Mouse (Mus musculus): ENCODE data around the gene St7.
A peak's percentile ranks its signal among the peaks of the same experiment; 100 is the strongest.

The St7 gene

GRCm38 (mm10) chr6:17876670-17877179 is 184.0 kb downstream of the St7 start:
- H3K27me3 ChIP-seq (ENCODE audit: insufficient read depth, low read length): no peaks in the 10 kb centered on the region
- H3K36me3 ChIP-seq (ENCODE audit: insufficient read depth, low read length): no peaks in the 10 kb centered on the region
- no peak overlapping the region for H3K4me3 ChIP-seq (replicated peaks; ENCODE audit: low read length)
- no peaks in the 10 kb centered on the region for H3K9me3 ChIP-seq (ENCODE audit: low read length)
- H3K4me1 ChIP-seq (replicated peaks; ENCODE audit: low read depth, low read length): no peaks in the 10 kb centered on the region
- no peak for TF ChIP-seq CTCF (conservative IDR thresholded peaks at IDR 0.05; ENCODE audit: low read length)
- no peak for TF ChIP-seq NANOG (IDR thresholded peaks at IDR 0.05; ENCODE audit: borderline replicate concordance, low read length)
- no peak for TF ChIP-seq POU5F1 (IDR thresholded peaks at IDR 0.05; ENCODE audit: borderline replicate concordance, low read length)

DNA sequence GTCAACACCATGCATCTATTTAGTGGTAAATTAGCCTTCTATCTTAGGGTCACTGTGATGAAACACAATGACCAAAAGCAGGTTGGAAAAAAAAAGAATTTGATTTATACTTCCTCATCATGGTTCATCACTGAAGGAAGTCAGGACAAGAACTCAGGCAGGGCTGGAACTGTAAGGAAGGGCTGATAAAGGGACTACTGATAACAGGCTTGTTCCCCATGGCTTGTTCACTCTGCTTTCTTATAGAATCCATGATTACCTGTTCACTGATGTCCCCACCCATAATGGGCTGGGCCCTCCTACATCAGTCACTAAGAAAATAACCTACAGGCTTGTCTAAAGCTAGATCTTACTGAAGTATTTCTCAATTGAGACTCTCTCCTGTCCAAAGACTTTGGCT is 190.2 kb downstream of the St7 start:
- no peaks in the 10 kb centered on the region for H3K27me3 ChIP-seq (ENCODE audit: insufficient read depth, low read length)
- H3K36me3 ChIP-seq (ENCODE audit: insufficient read depth, low read length): no peaks in the 10 kb centered on the region
- no peaks in the 10 kb centered on the region for H3K9me3 ChIP-seq (ENCODE audit: low read length)
- TF ChIP-seq NANOG (IDR thresholded peaks at IDR 0.05; ENCODE audit: borderline replicate concordance, low read length): no peak
- TF ChIP-seq CTCF (conservative IDR thresholded peaks at IDR 0.05; ENCODE audit: low read length): no peak
- no peak for TF ChIP-seq POU5F1 (IDR thresholded peaks at IDR 0.05; ENCODE audit: borderline replicate concordance, low read length)
- no peaks in the 10 kb centered on the region for H3K4me1 ChIP-seq (replicated peaks; ENCODE audit: low read depth, low read length)
- no peak overlapping the region for H3K4me3 ChIP-seq (replicated peaks; ENCODE audit: low read length)

DNA sequence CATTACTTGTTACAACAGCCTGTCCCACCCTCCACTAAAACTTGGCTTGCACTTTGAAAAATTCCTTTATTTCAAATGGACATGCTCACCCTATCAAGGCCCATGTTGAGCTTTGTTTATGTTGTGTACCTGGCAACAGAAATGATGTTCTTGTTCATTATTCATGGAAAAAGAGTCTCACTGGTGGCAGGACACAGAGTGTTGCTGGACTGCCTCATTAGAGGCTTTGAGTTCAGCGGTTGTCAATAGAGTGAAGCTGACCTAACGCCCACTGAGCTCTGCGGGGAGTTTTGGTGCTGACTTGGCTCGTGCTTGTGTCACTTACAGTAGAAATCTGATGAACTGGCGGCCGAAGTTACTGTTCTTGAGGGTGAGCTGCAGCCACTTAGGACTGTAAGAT is 195.0 kb downstream of the St7 start:
- Histone ChIP-seq H3K9me3 (ENCODE audit: low read length) (no peaks in the 10 kb centered on the region), H3K27me3 (ENCODE audit: insufficient read depth, low read length) (no peaks in the 10 kb centered on the region), H3K4me3 (replicated peaks; ENCODE audit: low read length) (no peak overlapping the region), H3K4me1 (replicated peaks; ENCODE audit: low read depth, low read length) (no peaks in the 10 kb centered on the region), H3K36me3 (ENCODE audit: insufficient read depth, low read length) (no peaks in the 10 kb centered on the region)
- no peak for TF ChIP-seq POU5F1 (IDR thresholded peaks at IDR 0.05; ENCODE audit: borderline replicate concordance, low read length)
- no peak for TF ChIP-seq CTCF (conservative IDR thresholded peaks at IDR 0.05; ENCODE audit: low read length)
- no peak for TF ChIP-seq NANOG (IDR thresholded peaks at IDR 0.05; ENCODE audit: borderline replicate concordance, low read length)

GRCm38 (mm10) chr6:17895562-17895961 is 202.8 kb downstream of the St7 start:
- TF ChIP-seq NANOG (IDR thresholded peaks at IDR 0.05; ENCODE audit: borderline replicate concordance, low read length) (no peak), CTCF (conservative IDR thresholded peaks at IDR 0.05; ENCODE audit: low read length) (no peak), POU5F1 (IDR thresholded peaks at IDR 0.05; ENCODE audit: borderline replicate concordance, low read length) (no peak)
- no peaks in the 10 kb centered on the region for H3K4me1 ChIP-seq (replicated peaks; ENCODE audit: low read depth, low read length)
- no peaks in the 10 kb centered on the region for H3K9me3 ChIP-seq (ENCODE audit: low read length)

GRCm38 (mm10) chr6:17898539-17898938 is 205.8 kb downstream of the St7 start:
- H3K27me3 ChIP-seq (ENCODE audit: insufficient read depth, low read length): no peaks in the 10 kb centered on the region
- no peaks in the 10 kb centered on the region for H3K9me3 ChIP-seq (ENCODE audit: low read length)
- H3K4me3 ChIP-seq (replicated peaks; ENCODE audit: low read length): no peak overlapping the region
- TF ChIP-seq POU5F1 (IDR thresholded peaks at IDR 0.05; ENCODE audit: borderline replicate concordance, low read length) (no peak), CTCF (conservative IDR thresholded peaks at IDR 0.05; ENCODE audit: low read length) (no peak), NANOG (IDR thresholded peaks at IDR 0.05; ENCODE audit: borderline replicate concordance, low read length) (no peak)
- H3K4me1 ChIP-seq (replicated peaks; ENCODE audit: low read depth, low read length): no peaks in the 10 kb centered on the region
- no peaks in the 10 kb centered on the region for H3K36me3 ChIP-seq (ENCODE audit: insufficient read depth, low read length)

More at GRCm38 (mm10) chr6:17895562-17895961, 202.8 kb downstream of the St7 start:
- Histone ChIP-seq H3K36me3 (ENCODE audit: insufficient read depth, low read length) (no peaks in the 10 kb centered on the region), H3K4me3 (replicated peaks; ENCODE audit: low read length) (no peak overlapping the region), H3K27me3 (ENCODE audit: insufficient read depth, low read length) (no peaks in the 10 kb centered on the region)

GRCm38 (mm10) chr6:17903355-17903754 is 210.6 kb downstream of the St7 start:
- H3K36me3 ChIP-seq (ENCODE audit: insufficient read depth, low read length): no peaks in the 10 kb centered on the region
- H3K4me3 ChIP-seq (replicated peaks; ENCODE audit: low read length): no peak overlapping the region
- TF ChIP-seq POU5F1 (IDR thresholded peaks at IDR 0.05; ENCODE audit: borderline replicate concordance, low read length): no peak
- TF ChIP-seq CTCF (conservative IDR thresholded peaks at IDR 0.05; ENCODE audit: low read length): no peak
- no peak for TF ChIP-seq NANOG (IDR thresholded peaks at IDR 0.05; ENCODE audit: borderline replicate concordance, low read length)
- no peaks in the 10 kb centered on the region for H3K9me3 ChIP-seq (ENCODE audit: low read length)
- H3K4me1 ChIP-seq (replicated peaks; ENCODE audit: low read depth, low read length): peaks cover 15% of the 10 kb centered on the region
- no peaks in the 10 kb centered on the region for H3K27me3 ChIP-seq (ENCODE audit: insufficient read depth, low read length)

GRCm38 (mm10) chr6:17905776-17906175 is 213.0 kb downstream of the St7 start:
- no peak overlapping the region for H3K4me3 ChIP-seq (replicated peaks; ENCODE audit: low read length)
- peaks cover 15% of the 10 kb centered on the region for H3K4me1 ChIP-seq (replicated peaks; ENCODE audit: low read depth, low read length)
- TF ChIP-seq POU5F1 (IDR thresholded peaks at IDR 0.05; ENCODE audit: borderline replicate concordance, low read length): no peak
- no peaks in the 10 kb centered on the region for H3K9me3 ChIP-seq (ENCODE audit: low read length)
- H3K36me3 ChIP-seq (ENCODE audit: insufficient read depth, low read length): no peaks in the 10 kb centered on the region
- no peaks in the 10 kb centered on the region for H3K27me3 ChIP-seq (ENCODE audit: insufficient read depth, low read length)

GRCm38 (mm10) chr6:17906289-17906688 is 213.6 kb downstream of the St7 start:
- peaks cover 15% of the 10 kb centered on the region for H3K4me1 ChIP-seq (replicated peaks; ENCODE audit: low read depth, low read length)
- no peaks in the 10 kb centered on the region for H3K27me3 ChIP-seq (ENCODE audit: insufficient read depth, low read length)
- TF ChIP-seq CTCF (conservative IDR thresholded peaks at IDR 0.05; ENCODE audit: low read length): no peak
- TF ChIP-seq NANOG (IDR thresholded peaks at IDR 0.05; ENCODE audit: borderline replicate concordance, low read length): peak; percentile 46; the same call in 1 of the 2 replicates
- no peaks in the 10 kb centered on the region for H3K9me3 ChIP-seq (ENCODE audit: low read length)
- no peaks in the 10 kb centered on the region for H3K36me3 ChIP-seq (ENCODE audit: insufficient read depth, low read length)
- H3K4me3 ChIP-seq (replicated peaks; ENCODE audit: low read length): no peak overlapping the region

DNA sequence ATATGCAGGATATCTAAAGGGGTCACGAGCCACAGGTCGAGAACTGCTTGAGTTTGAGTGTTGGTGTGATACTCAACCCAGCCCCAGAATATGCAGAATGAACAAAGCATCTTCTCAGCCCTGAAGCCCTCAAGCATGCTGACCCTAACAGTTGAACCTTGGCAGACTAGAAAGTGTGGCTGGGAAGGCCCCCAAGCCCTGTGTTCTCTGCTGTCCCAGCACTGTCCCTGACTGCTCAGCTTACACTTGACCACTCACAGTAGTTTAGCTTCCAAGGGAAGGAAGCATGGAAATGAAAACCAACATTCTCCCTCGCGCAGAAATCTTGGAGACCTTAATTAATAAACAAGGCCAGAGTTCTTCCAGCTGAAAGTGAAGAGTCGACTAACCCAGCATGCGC is 219.6 kb downstream of the St7 start:
- Histone ChIP-seq H3K4me1 (replicated peaks; ENCODE audit: low read depth, low read length) (peaks cover 16% of the 10 kb centered on the region), H3K4me3 (replicated peaks; ENCODE audit: low read length) (no peak overlapping the region), H3K9me3 (ENCODE audit: low read length) (no peaks in the 10 kb centered on the region), H3K36me3 (ENCODE audit: insufficient read depth, low read length) (no peaks in the 10 kb centered on the region), H3K27me3 (ENCODE audit: insufficient read depth, low read length) (no peaks in the 10 kb centered on the region)
- no peak for TF ChIP-seq NANOG (IDR thresholded peaks at IDR 0.05; ENCODE audit: borderline replicate concordance, low read length)
- TF ChIP-seq POU5F1 (IDR thresholded peaks at IDR 0.05; ENCODE audit: borderline replicate concordance, low read length): no peak
- no peak for TF ChIP-seq CTCF (conservative IDR thresholded peaks at IDR 0.05; ENCODE audit: low read length)

Measured in E14TG2a.4 (cell line).